Mouse (Mus musculus) brain, embryonic 14.5 days (tissue): ENCODE measurements around the gene Zdhhc13.

Experiments used
- CTCF ChIP-seq: fragments of 200-500 bp; IDR thresholded peaks from 2 replicates; pipeline ENCODE4 v1.5.1; 2012; ENCODE audit warnings: inconsistent platforms, mild to moderate bottlenecking, moderate library complexity, borderline replicate concordance; ENCODE audit not compliant: insufficient read depth, insufficient read length; ENCODE audit errors: extremely low read depth
- POLR2A ChIP-seq: fragments of 200-500 bp; IDR thresholded peaks from 2 replicates; pipeline ENCODE4 v1.6.1; 2012; ENCODE audit warnings: mild to moderate bottlenecking, inconsistent platforms, borderline replicate concordance; ENCODE audit not compliant: poor library complexity, insufficient read depth, insufficient read length, severe bottlenecking; ENCODE audit errors: extremely low read depth

DNA sequence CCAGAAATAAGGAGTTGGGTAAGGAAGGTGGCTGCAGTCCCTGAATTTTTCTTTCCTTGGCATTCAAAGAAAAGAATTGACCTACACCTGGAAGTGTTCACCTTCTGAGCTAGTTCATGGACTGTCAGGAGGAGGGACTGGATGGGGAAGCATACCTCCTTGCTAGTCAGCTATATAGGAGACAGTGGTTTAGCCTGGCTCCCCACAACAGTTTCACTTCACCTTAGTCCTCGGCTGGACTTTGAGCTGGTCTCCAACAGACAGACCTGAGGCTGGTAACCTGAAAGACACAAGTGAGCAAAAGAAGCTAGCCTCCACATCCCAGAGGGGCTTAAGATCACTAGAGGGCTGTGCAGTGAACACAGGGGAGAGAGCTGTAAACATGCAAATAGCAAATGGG is 30.7 kb upstream of the Zdhhc13 start:
- TF ChIP-seq CTCF: no peak
- TF ChIP-seq POLR2A: no peak
